Mouse (Mus musculus) layer of hippocampus, adult 6 months (tissue): ENCODE measurements around the gene Gm6482. TPM values are rescaled to one million over a fixed set of nuclear protein-coding genes. Genes with fewer than 3 reads are reported as not detected.

Experiments
- long read RNA-seq, 2 experiments: library from polyadenylated mRNA; unstranded; transcript quantifications; one replicate each; pipeline ENCODE4 v2.0.0; 2019 to 2020
- polyA plus RNA-seq: library from polyadenylated mRNA; unstranded; fragments of <200 nt; fragmentation: Nextera tagmentation; gene quantifications from 2 replicates; pipeline ENCODE4 v1.2.3, GENCODE M21; 2021

Gene Gm6482
- polyA plus RNA-seq, result not detected in 2 replicates
- long read RNA-seq, experiment 1, result 0 reads
- long read RNA-seq, experiment 2, result 0 reads

DNA sequence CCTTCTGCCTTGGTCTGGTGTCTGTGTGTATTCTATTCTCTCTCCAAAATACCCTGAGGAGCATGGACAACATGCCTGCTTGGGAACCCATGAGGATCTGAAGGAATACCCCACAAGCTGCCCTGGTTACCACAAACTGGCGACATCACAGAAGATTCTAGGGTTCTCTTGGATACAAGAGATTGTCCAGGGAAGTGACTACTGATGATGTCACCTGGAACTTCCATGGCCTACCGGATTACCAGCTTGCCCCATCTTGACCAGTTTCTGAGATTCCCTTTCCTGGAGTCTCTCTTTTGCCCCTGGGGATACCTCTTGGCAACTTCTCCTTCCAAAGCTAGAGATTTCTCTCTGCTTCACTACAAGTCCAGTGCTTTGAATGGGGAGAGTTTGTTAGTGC is at the start of gene Gm6482:
Gene Gm6482 (minus strand): TSS at position 101 of the 400 bp plus-strand sequence.

DNA sequence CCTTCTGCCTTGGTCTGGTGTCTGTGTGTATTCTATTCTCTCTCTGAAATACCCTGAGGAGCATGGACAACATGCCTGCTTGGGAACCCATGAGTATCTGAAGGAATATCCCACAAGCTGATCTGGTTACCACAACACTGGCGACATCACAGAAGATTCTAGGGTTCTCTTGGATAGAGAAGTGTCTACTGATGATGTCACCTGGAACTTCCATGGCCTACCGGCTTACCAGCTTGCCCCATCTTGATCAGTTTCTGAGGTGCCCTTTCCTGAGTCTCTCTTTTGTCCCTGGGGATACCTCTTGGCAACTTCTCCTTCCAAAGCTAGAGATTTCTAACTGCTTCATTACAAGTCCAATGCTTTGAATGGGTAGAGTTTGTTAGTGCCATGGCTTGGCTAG is 45.3 kb upstream of the Gm6482 start, which contains the start of gene Gm7954:
Gene Gm7954 (minus strand): TSS at position 101 of the 400 bp plus-strand sequence.

DNA sequence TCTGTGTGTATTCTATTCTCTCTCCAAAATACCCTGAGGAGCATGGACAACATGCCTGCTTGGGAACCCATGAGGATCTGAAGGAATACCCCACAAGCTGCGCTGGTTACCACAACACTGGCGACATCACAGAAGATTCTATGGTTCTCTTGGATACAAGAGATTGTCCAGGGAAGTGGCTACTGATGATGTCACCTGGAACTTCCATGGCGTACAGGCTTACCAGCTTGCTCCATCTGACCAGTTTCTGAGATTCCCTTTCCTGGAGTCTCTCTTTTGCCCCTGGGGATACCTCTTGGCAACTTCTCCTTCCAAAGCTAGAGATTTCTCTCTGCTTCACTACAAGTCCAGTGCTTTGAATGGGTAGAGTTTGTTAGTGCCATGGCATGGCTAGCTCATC is 21.8 kb downstream of the Gm6482 start, which contains the start of gene Gm7945:
Gene Gm7945 (minus strand): TSS at position 101 of the 400 bp plus-strand sequence.

Other genes with a start within 250 kb of the Gm6482 start
- gene Sftpd, start 223.1 kb downstream of the Gm6482 start, polyA plus RNA-seq, result not detected in 2 replicates
- not detected in 2 replicates for gene Gm2832, start 129.5 kb downstream of the Gm6482 start, polyA plus RNA-seq
- gene Gm5798, start 59.7 kb downstream of the Gm6482 start, polyA plus RNA-seq, result not detected in 2 replicates
- not detected in 2 replicates for gene Gm7945, start 21.9 kb downstream of the Gm6482 start, polyA plus RNA-seq
- not detected in 2 replicates for gene Gm7954, start 45.2 kb upstream of the Gm6482 start, polyA plus RNA-seq
- not detected in 2 replicates for gene Gm3486, start 81.2 kb upstream of the Gm6482 start, polyA plus RNA-seq
- gene Gm7970, start 147.3 kb upstream of the Gm6482 start, polyA plus RNA-seq, result not detected in 2 replicates
- not detected in 2 replicates for gene 1700049E17Rik2, start 164.9 kb upstream of the Gm6482 start, polyA plus RNA-seq
- not detected in 2 replicates for gene Gm3072, start 216.3 kb upstream of the Gm6482 start, polyA plus RNA-seq
- not detected in 2 replicates for gene Gm3676, start 238.2 kb upstream of the Gm6482 start, polyA plus RNA-seq